Mouse (Mus musculus) intestine, postnatal 0 days (tissue): ENCODE results near the gene Frmd5. TPM values are rescaled to one million over a fixed set of nuclear protein-coding genes. Genes with fewer than 3 reads are reported as not detected.
"Not testable (repeated sequence)": the region's sequence is repeated elsewhere in the genome, so short reads cannot be mapped to it uniquely, and the experiment has no call there.

ENCODE experiments used
- ATAC-seq: fragments of 200-750 bp; cut with Nextera tagmentation; 2 replicates; pipeline ENCODE4 v1.8.0; 2017; ENCODE audit warnings: mild to moderate bottlenecking, moderate TSS enrichment, moderate library complexity
- H3K27ac ChIP-seq: fragments of 300-500 bp; sonication (generic); 2 replicates; pipeline ENCODE4 v1.5.1; 2014; ENCODE audit warnings: mild to moderate bottlenecking, low read depth, low read length, moderate library complexity
- H3K27me3 ChIP-seq: fragments of 300-500 bp; sonication (generic); replicated peaks from 2 replicates; pipeline ENCODE4 v1.6.1; 2014; ENCODE audit warnings: low read length, mixed read lengths; ENCODE audit not compliant: control insufficient read depth, insufficient read depth
- H3K36me3 ChIP-seq: fragments of 300-500 bp; sonication (generic); 2 replicates; pipeline ENCODE4 v1.6.1; 2014; ENCODE audit warnings: mild to moderate bottlenecking, moderate library complexity; ENCODE audit not compliant: control insufficient read depth, insufficient read depth
- H3K4me1 ChIP-seq: fragments of 300-500 bp; sonication (generic); replicated peaks from 2 replicates; pipeline ENCODE4 v1.6.1; 2014; ENCODE audit warnings: antibody characterized with exemption, low read length, mixed read lengths; ENCODE audit not compliant: control insufficient read depth, insufficient read depth
- H3K4me2 ChIP-seq: fragments of 300-500 bp; sonication (generic); replicated peaks from 2 replicates; pipeline ENCODE4 v1.6.1; 2014; ENCODE audit warnings: low read depth, mild to moderate bottlenecking, moderate library complexity
- H3K4me3 ChIP-seq: fragments of 300-500 bp; sonication (generic); 2 replicates; pipeline ENCODE4 v1.5.1; 2014; ENCODE audit warnings: low read depth, low read length
- H3K9ac ChIP-seq: fragments of 300-500 bp; sonication (generic); 2 replicates; pipeline ENCODE4 v1.6.1; 2014; ENCODE audit warnings: mild to moderate bottlenecking, low read depth, low read length
- H3K9me3 ChIP-seq: fragments of 300-500 bp; sonication (generic); 2 replicates; pipeline ENCODE4 v1.6.1; 2016; ENCODE audit warnings: mixed run types; ENCODE audit not compliant: control insufficient read depth
- CTCF ChIP-seq: sonication (generic); IDR thresholded peaks from 2 replicates; pipeline ENCODE4 v1.5.1; 2016; ENCODE audit warnings: low read depth, mild to moderate bottlenecking, control low read depth, antibody characterized with exemption, moderate library complexity
- WGBS: fragments of 180-500 bp; shearing (Covaris S2); extraction: QIAGEN DNeasy Blood & Tissue Kit; methylation state at CpG from one replicate; pipeline ENCODE4 v1.1.7; 2014; 5-methylcytosine and 5-hydroxymethylcytosine counted together
- polyA plus RNA-seq: library from polyadenylated mRNA; unstranded; fragments of >200 nt; fragmentation: Nextera tagmentation; extraction: Ambion mirVana; gene quantifications from 2 replicates; pipeline ENCODE4 v1.2.1, GENCODE M21; 2015

Gene Frmd5
- polyA plus RNA-seq, 1 experiment from 2014 or later, result 0.50 TPM

DNA sequence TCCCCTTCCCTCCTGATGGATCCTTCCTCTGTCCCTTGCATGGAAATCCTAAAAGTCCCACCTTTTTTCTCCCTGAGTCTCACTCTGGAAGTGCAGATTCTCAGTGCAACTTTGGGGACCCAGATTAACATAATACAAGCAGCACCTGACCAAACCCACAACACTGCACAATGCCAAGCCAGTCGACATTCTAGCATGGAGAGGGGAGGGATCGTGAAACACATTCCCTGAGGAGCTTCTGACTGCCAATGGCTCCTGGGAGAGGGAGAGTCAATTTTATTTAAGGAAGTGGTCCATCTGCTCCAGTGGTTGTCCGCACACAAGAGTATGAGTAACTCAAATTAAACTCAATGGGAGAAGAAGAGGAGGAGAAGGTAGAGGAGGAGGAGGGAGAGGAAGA lies 28.0 kb upstream of the Frmd5 start:
- H3K27ac ChIP-seq, result no peak overlapping the region
- no peak for TF ChIP-seq CTCF
- no peak overlapping the region for H3K9ac ChIP-seq
- no peaks in the 10 kb centered on the region for H3K27me3 ChIP-seq
- H3K4me3 ChIP-seq, result no peak overlapping the region
- H3K9me3 ChIP-seq, result no peaks in the 10 kb centered on the region
- no peaks in the 10 kb centered on the region for H3K36me3 ChIP-seq
- H3K4me1 ChIP-seq, result no peaks in the 10 kb centered on the region
- 46% methylated on average over 3 of the region's 3 CpGs for WGBS
- ATAC-seq, result no peak
- H3K4me2 ChIP-seq, result no peak overlapping the region

DNA sequence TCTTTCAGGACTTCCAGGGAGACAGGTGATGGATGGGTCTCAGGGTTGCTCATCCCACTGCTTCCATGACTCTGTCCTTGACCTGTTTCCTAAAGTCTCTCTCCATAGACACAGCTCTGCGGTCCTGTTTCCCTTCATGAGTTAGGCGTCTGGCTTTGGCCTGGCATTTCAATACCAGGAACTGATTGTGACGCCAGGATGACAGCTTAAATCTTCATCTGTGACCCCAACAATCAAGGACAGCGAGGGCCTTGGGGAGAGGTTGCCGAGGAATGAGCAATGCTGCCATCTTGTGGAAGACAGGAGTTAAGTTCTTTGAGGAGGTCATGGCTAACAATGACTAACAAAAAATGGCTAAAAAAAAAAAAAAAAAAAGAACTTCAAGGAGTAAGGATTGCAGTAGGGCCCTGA lies 25.6 kb upstream of the Frmd5 start:
- Histone ChIP-seq H3K9me3 (no peaks in the 10 kb centered on the region), H3K27ac (no peak overlapping the region), H3K27me3 (no peaks in the 10 kb centered on the region), H3K9ac (no peak overlapping the region), H3K4me3 (no peak overlapping the region), H3K4me2 (no peak overlapping the region), H3K36me3 (no peaks in the 10 kb centered on the region), H3K4me1 (no peaks in the 10 kb centered on the region)
- no peak for ATAC-seq
- TF ChIP-seq CTCF, result peak; percentile 85
- WGBS, result 9% methylated on average over 5 of the region's 5 CpGs

DNA sequence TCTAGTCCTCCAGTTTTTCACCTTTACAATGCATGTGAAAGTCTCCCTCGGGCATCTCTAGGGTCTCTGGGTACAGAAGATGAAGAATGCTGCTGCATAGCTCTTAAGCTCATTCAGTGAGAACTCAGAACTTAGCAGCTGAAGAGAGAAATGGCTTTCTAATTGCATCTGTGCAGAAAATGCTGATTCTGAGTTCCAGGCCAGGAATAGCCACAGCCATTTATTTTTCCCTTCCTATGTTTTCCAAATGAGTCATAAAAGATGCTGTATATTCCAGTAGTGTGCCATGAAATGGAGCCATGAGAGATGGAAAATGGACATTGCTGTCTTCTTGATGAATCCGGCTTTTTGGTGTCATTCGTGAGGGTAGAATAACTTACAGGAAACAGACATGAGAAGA lies 21.5 kb upstream of the Frmd5 start:
- no peaks in the 10 kb centered on the region for H3K27me3 ChIP-seq
- no peaks in the 10 kb centered on the region for H3K36me3 ChIP-seq
- H3K27ac ChIP-seq, result no peak overlapping the region
- H3K4me3 ChIP-seq, result no peak overlapping the region
- H3K9me3 ChIP-seq, result no peaks in the 10 kb centered on the region
- no peak for ATAC-seq
- 88% methylated on average over 3 of the region's 3 CpGs for WGBS
- no peak overlapping the region for H3K4me2 ChIP-seq
- no peak overlapping the region for H3K9ac ChIP-seq
- TF ChIP-seq CTCF, result no peak
- no peaks in the 10 kb centered on the region for H3K4me1 ChIP-seq

DNA sequence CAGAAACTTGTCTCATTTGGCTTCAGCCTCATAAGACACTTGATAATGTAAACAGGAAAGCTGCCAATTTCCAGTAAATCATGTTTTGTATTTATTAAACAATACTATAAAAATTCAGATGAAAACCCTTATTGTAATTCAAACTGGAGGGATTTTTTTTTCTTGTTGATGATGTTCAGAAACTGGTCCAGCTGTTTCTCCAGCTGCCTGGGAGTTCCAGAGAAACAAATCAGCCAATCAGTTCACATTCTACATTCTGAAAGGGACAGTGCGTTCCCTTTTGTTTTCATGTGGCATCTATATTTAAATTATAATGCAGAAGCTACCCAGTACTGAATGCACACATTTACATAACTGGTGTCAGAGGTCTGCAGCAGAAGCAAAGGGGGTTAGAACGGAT lies 19.3 kb upstream of the Frmd5 start:
- H3K27ac ChIP-seq, result no peak overlapping the region
- no peak for ATAC-seq
- H3K4me2 ChIP-seq, result no peak overlapping the region
- H3K4me1 ChIP-seq, result no peaks in the 10 kb centered on the region
- TF ChIP-seq CTCF, result no peak
- no peaks in the 10 kb centered on the region for H3K36me3 ChIP-seq
- 73% methylated on average over 2 of the region's 2 CpGs for WGBS
- H3K9me3 ChIP-seq, result no peaks in the 10 kb centered on the region
- H3K4me3 ChIP-seq, result no peak overlapping the region
- H3K27me3 ChIP-seq, result no peaks in the 10 kb centered on the region
- H3K9ac ChIP-seq, result no peak overlapping the region

DNA sequence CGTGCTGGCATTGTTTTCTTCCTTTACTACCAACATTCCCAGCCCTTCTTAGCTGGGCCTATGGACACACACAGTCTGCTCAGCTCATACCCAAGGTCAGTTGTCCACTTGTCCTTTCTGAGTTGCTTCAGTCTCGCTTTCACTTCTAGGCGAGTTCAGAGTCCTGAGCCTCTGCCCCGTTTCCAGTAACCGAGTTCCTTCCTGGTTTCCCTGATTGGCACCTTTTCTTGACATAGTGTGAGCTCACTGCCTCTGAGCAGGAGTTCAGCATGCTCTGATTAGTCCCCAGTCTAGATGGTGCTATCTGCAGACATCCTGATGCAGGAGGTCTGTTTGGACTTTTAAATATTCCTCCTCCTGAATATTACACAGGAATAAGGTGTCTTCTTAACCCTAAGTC lies 17.8 kb upstream of the Frmd5 start:
- Histone ChIP-seq H3K36me3 (no peaks in the 10 kb centered on the region), H3K27me3 (no peaks in the 10 kb centered on the region), H3K4me1 (no peaks in the 10 kb centered on the region), H3K27ac (no peak overlapping the region), H3K4me3 (no peak overlapping the region), H3K9ac (no peak overlapping the region), H3K9me3 (no peaks in the 10 kb centered on the region), H3K4me2 (no peak overlapping the region)
- no peak for ATAC-seq
- no peak for TF ChIP-seq CTCF
- 49% methylated on average over 5 of the region's 5 CpGs for WGBS

DNA sequence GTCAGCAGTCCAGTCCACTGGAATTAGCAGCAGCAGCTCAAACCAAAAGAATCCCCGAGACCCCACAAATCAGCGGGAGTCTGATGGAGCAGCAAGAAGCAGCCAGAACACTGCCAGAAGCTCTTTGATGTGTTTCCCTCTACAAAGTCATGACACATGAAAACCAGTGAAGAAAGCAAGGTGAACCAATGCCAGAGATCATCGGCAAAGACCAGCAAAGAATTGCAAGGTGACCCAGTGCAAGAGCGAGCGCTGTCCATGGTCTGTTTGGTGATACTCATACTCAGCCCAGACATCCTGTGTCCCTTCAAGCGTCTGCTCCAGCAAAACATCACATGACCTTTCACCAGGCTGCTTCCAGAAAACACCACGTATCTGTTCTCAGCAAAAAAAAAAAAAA lies 14.9 kb upstream of the Frmd5 start:
- no peak overlapping the region for H3K4me2 ChIP-seq
- H3K9ac ChIP-seq, result no peak overlapping the region
- no peak overlapping the region for H3K27ac ChIP-seq
- no peaks in the 10 kb centered on the region for H3K36me3 ChIP-seq
- no peak overlapping the region for H3K4me3 ChIP-seq
- 0 out of 2 replicates have a peak, but pooled peaks cover 4% of the 10 kb centered on the region for H3K27me3 ChIP-seq
- 86% methylated on average over 7 of the region's 7 CpGs for WGBS
- no peaks in the 10 kb centered on the region for H3K4me1 ChIP-seq
- TF ChIP-seq CTCF, result no peak
- ATAC-seq, result no peak
- no peaks in the 10 kb centered on the region for H3K9me3 ChIP-seq

DNA sequence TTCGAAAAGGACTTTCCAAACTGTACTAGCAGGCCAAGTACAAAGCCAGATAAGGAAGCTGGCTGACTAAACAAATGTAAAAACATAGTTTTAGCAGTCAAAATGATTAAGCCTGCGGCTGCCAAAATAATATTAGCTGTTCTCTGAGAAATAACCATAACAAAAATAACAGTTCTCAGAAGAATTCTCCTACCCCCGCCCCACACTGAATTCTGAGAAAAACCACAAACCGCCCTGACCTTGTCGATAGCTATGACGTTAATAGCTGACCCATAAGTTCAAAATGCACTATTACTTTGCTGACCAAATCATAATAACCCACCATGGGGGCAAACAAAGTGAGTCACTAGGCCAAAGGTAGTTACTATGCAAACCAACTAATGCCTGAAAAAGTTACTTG lies 4.0 kb upstream of the Frmd5 start:
- ATAC-seq, H3K9ac ChIP-seq, H3K27ac ChIP-seq, H3K36me3 ChIP-seq, H3K4me2 ChIP-seq, H3K4me1 ChIP-seq, H3K4me3 ChIP-seq, H3K9me3 ChIP-seq: not testable (repeated sequence)
- WGBS, result 86% methylated on average over 6 of the region's 6 CpGs
- peaks cover 25% of the 10 kb centered on the region; the same call in 1 of the 2 replicates for H3K27me3 ChIP-seq
